Mouse (Mus musculus): ENCODE results near the gene Bco1. TPM values are rescaled to one million over a fixed set of nuclear protein-coding genes. Genes with fewer than 3 reads are reported as not detected.

Bco1 gene
- polyA plus RNA-seq, 1 experiment, result 1.4 TPM

GRCm38 (mm10) chr8:117087036-117087435, 8.6 kb upstream of the Bco1 start:
- Histone ChIP-seq H3K27me3 (ENCODE audit: control insufficient read depth, insufficient read depth, low read length) (peaks cover 7% of the 10 kb centered on the region), H3K4me1 (ENCODE audit: control insufficient read depth, insufficient read depth, insufficient read length, low read length) (peaks cover 11% of the 10 kb centered on the region; the same call in 1 of the 2 replicates), H3K4me3 (ENCODE audit: low read depth, low read length) (no peak overlapping the region), H3K36me3 (ENCODE audit: control insufficient read depth, insufficient read depth, low read length) (no peaks in the 10 kb centered on the region), H3K27ac (ENCODE audit: insufficient read depth, low read depth, low read length) (no peak overlapping the region)
- TF ChIP-seq CTCF (IDR thresholded peaks at IDR 0.05; ENCODE audit: extremely low read depth, insufficient read length, insufficient replicate concordance, low read depth, low read length) (no peak), POLR2A (IDR thresholded peaks at IDR 0.05; ENCODE audit: low read depth, low read length) (no peak)

- Histone ChIP-seq H3K27ac (ENCODE audit: insufficient read depth, low read depth, low read length) (no peak overlapping the region), H3K4me1 (ENCODE audit: control insufficient read depth, insufficient read depth, insufficient read length, low read length) (peaks cover 11% of the 10 kb centered on the region; the same call in 1 of the 2 replicates), H3K4me3 (ENCODE audit: low read depth, low read length) (no peak overlapping the region), H3K27me3 (ENCODE audit: control insufficient read depth, insufficient read depth, low read length) (peaks cover 5% of the 10 kb centered on the region), H3K36me3 (ENCODE audit: control insufficient read depth, insufficient read depth, low read length) (no peaks in the 10 kb centered on the region)
- TF ChIP-seq POLR2A (IDR thresholded peaks at IDR 0.05; ENCODE audit: low read depth, low read length) (no peak), CTCF (IDR thresholded peaks at IDR 0.05; ENCODE audit: extremely low read depth, insufficient read length, insufficient replicate concordance, low read depth, low read length) (no peak)
- 28% methylated on average over 4 of the region's 4 CpGs for WGBS
These were observed 5.9 kb upstream of the Bco1 start for GRCm38 (mm10) chr8:117089802-117090201.

DNA sequence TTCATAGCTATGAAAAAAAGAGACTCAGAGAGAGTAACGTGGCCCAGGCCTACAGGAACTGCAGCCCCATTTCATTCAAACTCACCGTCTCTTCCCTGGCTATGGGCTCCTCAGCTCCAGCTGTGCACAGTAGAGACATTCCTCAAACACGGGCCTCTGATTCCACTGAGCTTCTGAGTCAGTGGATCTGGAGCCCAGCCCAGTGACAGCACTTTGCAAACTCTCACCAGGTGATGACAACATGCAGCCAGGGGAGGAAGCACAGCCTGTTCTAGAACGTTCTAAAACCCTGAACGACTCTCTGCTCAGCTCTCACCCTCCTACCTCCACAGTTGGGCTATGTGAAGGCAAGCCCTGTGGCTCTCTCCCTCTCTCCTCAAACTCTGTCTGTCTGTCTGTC, 1.6 kb upstream of the Bco1 start:
- Histone ChIP-seq H3K27ac (ENCODE audit: insufficient read depth, low read depth, low read length) (no peak overlapping the region), H3K36me3 (ENCODE audit: control insufficient read depth, insufficient read depth, low read length) (no peaks in the 10 kb centered on the region), H3K4me1 (ENCODE audit: control insufficient read depth, insufficient read depth, insufficient read length, low read length) (peaks cover 15% of the 10 kb centered on the region; the same call in 1 of the 2 replicates), H3K27me3 (ENCODE audit: control insufficient read depth, insufficient read depth, low read length) (no peaks in the 10 kb centered on the region), H3K4me3 (ENCODE audit: low read depth, low read length) (no peak overlapping the region)
- TF ChIP-seq POLR2A (IDR thresholded peaks at IDR 0.05; ENCODE audit: low read depth, low read length), result no peak
- no peak for TF ChIP-seq CTCF (IDR thresholded peaks at IDR 0.05; ENCODE audit: extremely low read depth, insufficient read length, insufficient replicate concordance, low read depth, low read length)
- 53% methylated on average over 5 of the region's 5 CpGs for WGBS

DNA sequence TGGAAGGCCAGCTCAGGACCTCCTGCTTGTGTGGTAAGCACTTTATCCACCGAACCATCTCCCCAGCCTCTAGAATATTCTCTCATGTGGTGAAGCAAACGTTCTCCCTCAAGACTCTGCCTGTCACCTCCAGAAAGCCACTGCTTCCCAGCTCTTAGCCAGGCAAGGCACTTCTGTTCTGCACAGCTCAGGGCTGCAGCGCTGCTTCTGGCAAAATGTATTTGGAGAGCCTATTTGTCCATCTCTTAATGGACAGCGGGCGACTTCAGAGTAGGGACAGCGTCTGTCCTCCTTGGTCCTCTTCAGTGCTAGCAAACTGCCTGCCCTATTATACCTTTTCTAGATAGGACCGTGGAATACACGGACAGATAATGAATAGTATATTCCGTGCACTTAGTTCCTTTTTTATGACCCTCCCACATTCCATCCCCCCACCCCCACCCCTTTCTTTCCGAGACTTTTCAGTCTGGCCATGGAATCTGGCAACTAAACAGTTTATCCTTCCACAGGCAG, 1.5 kb downstream of the Bco1 start:
- Histone ChIP-seq H3K27me3 (ENCODE audit: control insufficient read depth, insufficient read depth, low read length) (no peaks in the 10 kb centered on the region), H3K4me1 (ENCODE audit: control insufficient read depth, insufficient read depth, insufficient read length, low read length) (peaks cover 7% of the 10 kb centered on the region; the same call in 1 of the 2 replicates), H3K27ac (ENCODE audit: insufficient read depth, low read depth, low read length) (no peak overlapping the region), H3K36me3 (ENCODE audit: control insufficient read depth, insufficient read depth, low read length) (no peaks in the 10 kb centered on the region), H3K4me3 (ENCODE audit: low read depth, low read length) (no peak overlapping the region)
- WGBS, result 58% methylated on average over 10 of the region's 10 CpGs
- no peak for TF ChIP-seq POLR2A (IDR thresholded peaks at IDR 0.05; ENCODE audit: low read depth, low read length)
- TF ChIP-seq CTCF (IDR thresholded peaks at IDR 0.05; ENCODE audit: extremely low read depth, insufficient read length, insufficient replicate concordance, low read depth, low read length), result no peak

DNA sequence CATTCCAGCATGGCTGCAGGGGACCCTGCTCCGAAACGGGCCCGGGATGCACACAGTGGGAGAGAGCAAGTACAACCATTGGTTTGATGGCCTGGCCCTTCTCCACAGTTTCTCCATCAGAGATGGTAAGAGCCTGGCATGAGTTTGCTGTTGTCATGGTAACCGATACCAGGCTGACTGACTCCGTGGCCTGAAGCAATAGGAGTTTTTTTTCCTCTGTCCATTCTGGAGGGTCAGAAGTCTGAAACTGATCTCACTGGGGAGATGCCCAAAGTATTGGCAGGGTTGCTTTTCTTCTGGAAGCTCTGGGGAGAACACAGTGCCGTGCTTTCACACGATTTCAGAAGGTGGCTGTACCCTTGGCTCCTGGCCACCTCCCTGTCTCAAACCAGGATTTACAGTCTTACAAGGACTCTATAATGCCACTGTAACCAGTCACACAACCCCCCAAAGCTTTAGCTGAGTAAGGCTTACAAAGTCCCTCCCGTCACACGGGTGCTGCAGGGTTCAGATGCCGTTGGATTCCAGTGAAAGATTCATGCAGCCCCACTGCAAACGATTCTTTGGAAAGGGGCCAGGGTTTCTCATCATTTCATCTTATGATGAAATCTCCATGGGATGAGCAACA, 2.0 kb downstream of the Bco1 start:
- Histone ChIP-seq H3K36me3 (ENCODE audit: control insufficient read depth, insufficient read depth, low read length) (no peaks in the 10 kb centered on the region), H3K4me3 (ENCODE audit: low read depth, low read length) (no peak overlapping the region), H3K27me3 (ENCODE audit: control insufficient read depth, insufficient read depth, low read length) (no peaks in the 10 kb centered on the region), H3K27ac (ENCODE audit: insufficient read depth, low read depth, low read length) (no peak overlapping the region), H3K4me1 (ENCODE audit: control insufficient read depth, insufficient read depth, insufficient read length, low read length) (peaks cover 7% of the 10 kb centered on the region; the same call in 1 of the 2 replicates)
- 45% methylated on average over 11 of the region's 11 CpGs for WGBS
- TF ChIP-seq POLR2A (IDR thresholded peaks at IDR 0.05; ENCODE audit: low read depth, low read length) (no peak), CTCF (IDR thresholded peaks at IDR 0.05; ENCODE audit: extremely low read depth, insufficient read length, insufficient replicate concordance, low read depth, low read length) (no peak)

- Histone ChIP-seq H3K4me3 (ENCODE audit: low read depth, low read length) (no peak overlapping the region), H3K27ac (ENCODE audit: insufficient read depth, low read depth, low read length) (no peak overlapping the region), H3K27me3 (ENCODE audit: control insufficient read depth, insufficient read depth, low read length) (no peaks in the 10 kb centered on the region), H3K36me3 (ENCODE audit: control insufficient read depth, insufficient read depth, low read length) (no peaks in the 10 kb centered on the region), H3K4me1 (ENCODE audit: control insufficient read depth, insufficient read depth, insufficient read length, low read length) (peaks cover 9% of the 10 kb centered on the region; the same call in 1 of the 2 replicates)
- no peak for TF ChIP-seq POLR2A (IDR thresholded peaks at IDR 0.05; ENCODE audit: low read depth, low read length)
- peak; percentile 90; the same call in 1 of the 2 replicates for TF ChIP-seq CTCF (IDR thresholded peaks at IDR 0.05; ENCODE audit: extremely low read depth, insufficient read length, insufficient replicate concordance, low read depth, low read length)
- 12% methylated on average over 9 of the region's 9 CpGs for WGBS
These were observed 11.9 kb downstream of the Bco1 start for GRCm38 (mm10) chr8:117107533-117107932.

GRCm38 (mm10) chr8:117109018-117109711, 13.5 kb downstream of the Bco1 start:
- WGBS, result 89% methylated on average over 19 of the region's 19 CpGs
- Histone ChIP-seq H3K27me3 (ENCODE audit: control insufficient read depth, insufficient read depth, low read length) (no peaks in the 10 kb centered on the region), H3K4me1 (ENCODE audit: control insufficient read depth, insufficient read depth, insufficient read length, low read length) (peaks cover 13% of the 10 kb centered on the region; the same call in 1 of the 2 replicates), H3K36me3 (ENCODE audit: control insufficient read depth, insufficient read depth, low read length) (no peaks in the 10 kb centered on the region), H3K27ac (ENCODE audit: insufficient read depth, low read depth, low read length) (no peak overlapping the region), H3K4me3 (ENCODE audit: low read depth, low read length) (no peak overlapping the region)
- TF ChIP-seq CTCF (IDR thresholded peaks at IDR 0.05; ENCODE audit: extremely low read depth, insufficient read length, insufficient replicate concordance, low read depth, low read length), result peak; percentile 57; the same call in 1 of the 2 replicates
- TF ChIP-seq POLR2A (IDR thresholded peaks at IDR 0.05; ENCODE audit: low read depth, low read length), result no peak

Data from small intestine, adult 2 months (tissue).